Mouse (Mus musculus) neutrophil, adult 5-6 weeks (primary cell): ENCODE results near the gene Wdfy2. TPM values are rescaled to one million over a fixed set of nuclear protein-coding genes. Genes with fewer than 3 reads are reported as not detected.

ENCODE experiments used
- ATAC-seq: fragments of 151-379, 151-347 bp; 2 replicates; pipeline ENCODE4 v1.8.0; 2017; ENCODE audit warnings: mild to moderate bottlenecking, moderate TSS enrichment; ENCODE audit not compliant: insufficient number of reproducible peaks, poor library complexity, low FRiP score, severe bottlenecking; ENCODE audit errors: extremely low read depth
- total RNA-seq: library from RNA; stranded (forward); fragments of 200-1000 nt; gene quantifications from 2 replicates; pipeline ENCODE4 v1.2.3, GENCODE M21; 2017

Wdfy2 gene
- total RNA-seq, 1 experiment from 2014 or later = 48.5 TPM

GRCm38 (mm10) chr14:62908550-62908949 is 71.1 kb downstream of the Wdfy2 start:
- no peak for ATAC-seq

- ATAC-seq = no peak
Measured at GRCm38 (mm10) chr14:62910859-62911258, 73.4 kb downstream of the Wdfy2 start.

GRCm38 (mm10) chr14:62915146-62915685 is 77.7 kb downstream of the Wdfy2 start:
- no peak for ATAC-seq

GRCm38 (mm10) chr14:62916488-62917034 is 79.1 kb downstream of the Wdfy2 start:
- ATAC-seq = no peak

- no peak for ATAC-seq
Measured at GRCm38 (mm10) chr14:62921401-62921800, 83.9 kb downstream of the Wdfy2 start.

- peak; percentile 98 for ATAC-seq
Measured at GRCm38 (mm10) chr14:62922637-62923036, 85.2 kb downstream of the Wdfy2 start.

- ATAC-seq = no peak
Measured at GRCm38 (mm10) chr14:62924800-62925199, 87.3 kb downstream of the Wdfy2 start.

- no peak for ATAC-seq
Measured at GRCm38 (mm10) chr14:62928101-62928541, 90.6 kb downstream of the Wdfy2 start.

GRCm38 (mm10) chr14:62935361-62935760 is 97.9 kb downstream of the Wdfy2 start:
- ATAC-seq = no peak

GRCm38 (mm10) chr14:62936631-62937380 is 99.3 kb downstream of the Wdfy2 start:
- no peak for ATAC-seq

GRCm38 (mm10) chr14:62937675-62938074 is 100.2 kb downstream of the Wdfy2 start:
- ATAC-seq = no peak

- ATAC-seq = no peak
Measured at GRCm38 (mm10) chr14:62939435-62939834, 102.0 kb downstream of the Wdfy2 start.

- peak; percentile 91 for ATAC-seq
Measured at GRCm38 (mm10) chr14:62940383-62941074, 103.1 kb downstream of the Wdfy2 start.

GRCm38 (mm10) chr14:62946794-62947193 is 109.3 kb downstream of the Wdfy2 start:
- no peak for ATAC-seq

GRCm38 (mm10) chr14:62956091-62956490 is 118.6 kb downstream of the Wdfy2 start:
- ATAC-seq = no peak

GRCm38 (mm10) chr14:62963632-62964031 is 126.2 kb downstream of the Wdfy2 start:
- no peak for ATAC-seq

- ATAC-seq = no peak
Measured at GRCm38 (mm10) chr14:62965342-62965741, 127.9 kb downstream of the Wdfy2 start.

GRCm38 (mm10) chr14:62965811-62966520 is 128.5 kb downstream of the Wdfy2 start:
- ATAC-seq = no peak

- ATAC-seq = no peak
Measured at GRCm38 (mm10) chr14:62975046-62975445, 137.6 kb downstream of the Wdfy2 start.
